Mouse (Mus musculus): ENCODE results near the gene Neurl4. TPM values are rescaled to one million over a fixed set of nuclear protein-coding genes. Genes with fewer than 3 reads are reported as not detected.
"Not testable (repeated sequence)": the region's sequence is repeated elsewhere in the genome, so short reads cannot be mapped to it uniquely, and the experiment has no call there.

Gene Neurl4
- polyA plus RNA-seq, 1 experiment from 2014 or later, result 13.3 TPM

GRCm38 (mm10) chr11:69914372-69914764 lies 13.5 kb downstream of the Neurl4 start:
- peaks cover 17% of the 10 kb centered on the region for H3K4me1 ChIP-seq (replicated peaks; ENCODE audit: control insufficient read depth, insufficient read depth, low read length)
- H3K9ac ChIP-seq (ENCODE audit: low read length), result peak overlapping the region; percentile 86
- H3K36me3 ChIP-seq (ENCODE audit: control insufficient read depth, insufficient read depth, low read length), result peaks cover 88% of the 10 kb centered on the region
- H3K27ac ChIP-seq (ENCODE audit: low read depth), result peak overlapping the region; percentile 84
- no peak for DNase-seq (ENCODE audit: low spot score)
- 2% methylated on average over 17 of the region's 17 CpGs for WGBS
- no peaks in the 10 kb centered on the region for H3K27me3 ChIP-seq (replicated peaks; ENCODE audit: control insufficient read depth, insufficient read depth, low read length)
- ATAC-seq (replicated peaks; ENCODE audit: low FRiP score, low TSS enrichment, low read depth), result no peak; the same call in 1 of the 2 replicates
- H3K9me3 ChIP-seq (ENCODE audit: control insufficient read depth, low read length), result no peaks in the 10 kb centered on the region
- peak overlapping the region; percentile 87 for H3K4me2 ChIP-seq (ENCODE audit: low read length)
- H3K4me3 ChIP-seq (ENCODE audit: low read depth, low read length), result peak overlapping the region; percentile 85

DNA sequence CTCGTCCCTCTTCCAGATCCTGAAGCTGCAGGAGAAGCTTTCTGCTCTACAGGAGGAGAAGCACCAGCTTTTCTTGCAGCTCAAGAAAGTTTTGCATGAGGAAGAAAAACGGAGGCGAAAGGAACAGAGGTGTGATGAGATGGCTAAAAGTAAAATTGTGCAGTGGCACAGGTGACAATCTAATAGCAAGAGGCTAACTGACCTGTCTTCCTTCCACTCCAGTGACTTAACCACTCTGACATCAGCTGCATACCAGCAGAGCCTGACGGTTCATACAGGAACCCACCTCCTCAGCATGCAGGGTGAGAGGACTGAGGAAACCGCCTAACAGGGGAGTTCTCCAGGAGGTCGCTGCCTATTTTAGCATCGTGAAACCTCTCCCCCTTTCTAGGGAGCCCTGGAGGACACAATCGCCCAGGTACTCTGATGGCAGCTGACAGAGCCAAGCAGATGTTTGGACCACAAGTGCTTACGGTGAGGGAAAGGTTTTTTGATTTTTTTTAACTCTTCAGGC lies 14.1 kb downstream of the Neurl4 start:
- Histone ChIP-seq H3K9ac (ENCODE audit: low read length) (peak overlapping the region; percentile 86; the same call in 1 of the 2 replicates), H3K36me3 (ENCODE audit: control insufficient read depth, insufficient read depth, low read length) (peaks cover 84% of the 10 kb centered on the region), H3K4me2 (ENCODE audit: low read length) (peak overlapping the region; percentile 87), H3K27ac (ENCODE audit: low read depth) (no peak overlapping the region), H3K9me3 (ENCODE audit: control insufficient read depth, low read length) (no peaks in the 10 kb centered on the region), H3K4me3 (ENCODE audit: low read depth, low read length) (peak overlapping the region; percentile 85), H3K27me3 (replicated peaks; ENCODE audit: control insufficient read depth, insufficient read depth, low read length) (no peaks in the 10 kb centered on the region), H3K4me1 (replicated peaks; ENCODE audit: control insufficient read depth, insufficient read depth, low read length) (peaks cover 21% of the 10 kb centered on the region)
- ATAC-seq (replicated peaks; ENCODE audit: low FRiP score, low TSS enrichment, low read depth) (no peak), DNase-seq (ENCODE audit: low spot score) (no peak)
- WGBS, result 35% methylated on average over 9 of the region's 9 CpGs

DNA sequence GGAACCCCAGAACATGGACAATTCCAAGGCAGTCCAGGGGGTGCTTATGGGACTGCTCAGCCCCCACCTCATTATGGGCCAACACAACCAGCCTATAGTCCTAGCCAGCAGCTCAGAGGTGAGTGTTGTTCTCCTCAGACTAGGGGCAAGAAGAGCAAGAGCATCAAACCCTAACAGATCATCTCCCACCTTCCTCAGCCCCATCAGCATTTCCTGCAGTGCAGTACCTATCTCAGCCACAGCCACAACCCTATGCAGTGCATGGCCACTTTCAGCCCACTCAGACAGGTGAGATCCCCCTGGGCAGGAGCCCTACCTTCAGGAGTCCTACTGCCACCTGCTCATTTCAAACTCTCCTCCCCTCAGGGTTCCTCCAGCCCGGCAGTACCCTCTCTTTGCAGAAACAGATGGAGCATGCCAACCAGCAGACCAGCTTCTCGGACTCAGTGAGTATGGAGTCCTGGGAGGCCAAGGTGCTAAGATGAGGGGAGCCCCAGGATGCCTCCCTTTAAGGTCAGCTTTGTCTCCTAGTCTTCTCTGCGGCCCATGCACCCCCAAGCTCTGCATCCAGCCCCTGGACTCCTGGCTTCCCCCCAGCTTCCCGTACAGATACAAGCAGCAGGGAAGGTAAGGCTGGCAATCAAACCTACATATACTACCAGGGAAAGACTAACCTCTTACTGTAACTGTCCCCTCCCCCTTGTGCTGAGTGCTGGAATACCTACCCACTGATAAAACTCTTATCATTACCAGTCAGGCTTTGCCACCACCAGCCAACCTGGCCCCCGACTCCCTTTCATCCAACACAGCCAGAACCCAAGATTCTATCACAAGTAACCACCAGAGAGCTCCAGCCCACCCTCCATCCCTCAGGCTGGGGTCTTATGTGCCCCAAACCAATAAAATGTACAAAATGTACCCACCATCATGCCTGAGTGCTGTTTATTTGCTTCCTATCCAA lies 15.1 kb downstream of the Neurl4 start:
- no peaks in the 10 kb centered on the region for H3K9me3 ChIP-seq (ENCODE audit: control insufficient read depth, low read length)
- no peak overlapping the region for H3K27ac ChIP-seq (ENCODE audit: low read depth)
- H3K9ac ChIP-seq (ENCODE audit: low read length), result no peak overlapping the region
- peaks cover 74% of the 10 kb centered on the region for H3K36me3 ChIP-seq (ENCODE audit: control insufficient read depth, insufficient read depth, low read length)
- no peak for DNase-seq (ENCODE audit: low spot score)
- 64% methylated on average over 5 of the region's 5 CpGs for WGBS
- no peak for ATAC-seq (replicated peaks; ENCODE audit: low FRiP score, low TSS enrichment, low read depth)
- no peak overlapping the region for H3K4me3 ChIP-seq (ENCODE audit: low read depth, low read length)
- peak overlapping the region; percentile 87; the same call in 1 of the 2 replicates for H3K4me2 ChIP-seq (ENCODE audit: low read length)
- no peaks in the 10 kb centered on the region for H3K27me3 ChIP-seq (replicated peaks; ENCODE audit: control insufficient read depth, insufficient read depth, low read length)
- H3K4me1 ChIP-seq (replicated peaks; ENCODE audit: control insufficient read depth, insufficient read depth, low read length), result peaks cover 21% of the 10 kb centered on the region

- not testable (repeated sequence) for H3K27me3 ChIP-seq (replicated peaks; ENCODE audit: control insufficient read depth, insufficient read depth, low read length); DNase-seq (ENCODE audit: low spot score); H3K9me3 ChIP-seq (ENCODE audit: control insufficient read depth, low read length); H3K4me2 ChIP-seq (ENCODE audit: low read length); H3K9ac ChIP-seq (ENCODE audit: low read length); ATAC-seq (replicated peaks; ENCODE audit: low FRiP score, low TSS enrichment, low read depth); H3K27ac ChIP-seq (ENCODE audit: low read depth); H3K4me3 ChIP-seq (ENCODE audit: low read depth, low read length)
- peaks cover 21% of the 10 kb centered on the region for H3K4me1 ChIP-seq (replicated peaks; ENCODE audit: control insufficient read depth, insufficient read depth, low read length)
- peaks cover 65% of the 10 kb centered on the region for H3K36me3 ChIP-seq (ENCODE audit: control insufficient read depth, insufficient read depth, low read length)
- 54% methylated on average over 7 of the region's 7 CpGs for WGBS
Observed at GRCm38 (mm10) chr11:69916652-69917378, 15.9 kb downstream of the Neurl4 start.

GRCm38 (mm10) chr11:69917379-69917948 lies 16.6 kb downstream of the Neurl4 start:
- 85% methylated on average over 8 of the region's 8 CpGs for WGBS
- Histone ChIP-seq H3K27me3 (replicated peaks; ENCODE audit: control insufficient read depth, insufficient read depth, low read length) (no peaks in the 10 kb centered on the region), H3K4me2 (ENCODE audit: low read length) (no peak overlapping the region), H3K27ac (ENCODE audit: low read depth) (no peak overlapping the region), H3K9me3 (ENCODE audit: control insufficient read depth, low read length) (no peaks in the 10 kb centered on the region), H3K4me3 (ENCODE audit: low read depth, low read length) (no peak overlapping the region), H3K9ac (ENCODE audit: low read length) (no peak overlapping the region), H3K4me1 (replicated peaks; ENCODE audit: control insufficient read depth, insufficient read depth, low read length) (peaks cover 21% of the 10 kb centered on the region), H3K36me3 (ENCODE audit: control insufficient read depth, insufficient read depth, low read length) (peaks cover 59% of the 10 kb centered on the region)
- ATAC-seq (replicated peaks; ENCODE audit: low FRiP score, low TSS enrichment, low read depth) (no peak), DNase-seq (ENCODE audit: low spot score) (no peak)

DNA sequence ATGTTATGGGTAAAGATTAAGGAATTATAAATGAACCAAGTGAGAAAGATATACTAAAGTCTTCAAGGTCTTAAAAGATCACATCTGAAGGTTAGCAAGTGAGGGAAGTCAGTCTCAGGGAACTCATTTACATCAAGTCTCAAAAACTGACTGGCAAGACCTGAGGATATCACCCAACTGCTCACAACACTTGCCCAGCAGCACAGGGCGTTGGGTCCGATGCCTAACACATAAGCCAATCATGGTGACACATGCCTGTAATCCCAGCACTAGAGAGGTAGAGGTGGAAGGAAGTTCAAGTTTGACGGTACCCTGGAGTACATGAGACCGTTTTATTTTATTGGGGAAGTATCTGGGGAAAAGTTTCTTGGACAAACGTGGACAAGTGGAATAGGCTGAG lies 17.2 kb downstream of the Neurl4 start:
- ATAC-seq (replicated peaks; ENCODE audit: low FRiP score, low TSS enrichment, low read depth), result no peak
- H3K9me3 ChIP-seq (ENCODE audit: control insufficient read depth, low read length), result no peaks in the 10 kb centered on the region
- no peak overlapping the region for H3K9ac ChIP-seq (ENCODE audit: low read length)
- peaks cover 53% of the 10 kb centered on the region for H3K36me3 ChIP-seq (ENCODE audit: control insufficient read depth, insufficient read depth, low read length)
- H3K27me3 ChIP-seq (replicated peaks; ENCODE audit: control insufficient read depth, insufficient read depth, low read length), result no peaks in the 10 kb centered on the region
- 83% methylated on average over 5 of the region's 5 CpGs for WGBS
- H3K4me3 ChIP-seq (ENCODE audit: low read depth, low read length), result no peak overlapping the region
- no peak overlapping the region for H3K27ac ChIP-seq (ENCODE audit: low read depth)
- DNase-seq (ENCODE audit: low spot score), result no peak
- H3K4me1 ChIP-seq (replicated peaks; ENCODE audit: control insufficient read depth, insufficient read depth, low read length), result peaks cover 21% of the 10 kb centered on the region
- H3K4me2 ChIP-seq (ENCODE audit: low read length), result no peak overlapping the region

DNA sequence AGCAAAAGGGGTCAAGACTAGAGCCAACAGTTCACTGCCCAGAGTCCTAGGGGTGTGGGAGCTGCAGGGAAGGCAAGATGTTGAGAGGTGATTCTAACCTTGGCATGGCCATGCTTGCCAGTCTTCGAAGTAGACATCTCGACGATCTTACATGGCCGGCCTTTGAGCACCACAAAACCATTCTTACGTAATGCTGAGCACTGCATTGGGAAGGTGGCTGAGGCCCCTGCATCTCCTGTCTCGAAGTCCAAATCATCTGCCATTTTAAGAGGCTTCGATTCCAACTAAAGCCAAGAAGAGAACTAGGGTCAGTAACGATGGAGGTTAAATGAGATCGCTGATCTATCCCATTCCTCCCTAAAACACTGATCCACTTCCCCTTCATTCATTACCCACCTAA lies 18.2 kb downstream of the Neurl4 start:
- Histone ChIP-seq H3K9me3 (ENCODE audit: control insufficient read depth, low read length) (no peaks in the 10 kb centered on the region), H3K36me3 (ENCODE audit: control insufficient read depth, insufficient read depth, low read length) (peaks cover 49% of the 10 kb centered on the region), H3K27me3 (replicated peaks; ENCODE audit: control insufficient read depth, insufficient read depth, low read length) (no peaks in the 10 kb centered on the region), H3K27ac (ENCODE audit: low read depth) (peak overlapping the region; percentile 91; the same call in 1 of the 2 replicates), H3K4me1 (replicated peaks; ENCODE audit: control insufficient read depth, insufficient read depth, low read length) (peaks cover 21% of the 10 kb centered on the region), H3K4me2 (ENCODE audit: low read length) (peak overlapping the region; percentile 90), H3K9ac (ENCODE audit: low read length) (peak overlapping the region; percentile 98; the same call in 1 of the 2 replicates), H3K4me3 (ENCODE audit: low read depth, low read length) (peak overlapping the region; percentile 86)
- ATAC-seq (replicated peaks; ENCODE audit: low FRiP score, low TSS enrichment, low read depth) (no peak), DNase-seq (ENCODE audit: low spot score) (no peak)
- WGBS, result 83% methylated on average over 9 of the region's 9 CpGs

- Histone ChIP-seq H3K27me3 (replicated peaks; ENCODE audit: control insufficient read depth, insufficient read depth, low read length) (no peaks in the 10 kb centered on the region), H3K36me3 (ENCODE audit: control insufficient read depth, insufficient read depth, low read length) (peaks cover 48% of the 10 kb centered on the region), H3K4me2 (ENCODE audit: low read length) (peak overlapping the region; percentile 90), H3K9ac (ENCODE audit: low read length) (peak overlapping the region; percentile 98), H3K4me1 (replicated peaks; ENCODE audit: control insufficient read depth, insufficient read depth, low read length) (peaks cover 18% of the 10 kb centered on the region), H3K27ac (ENCODE audit: low read depth) (peak overlapping the region; percentile 91), H3K4me3 (ENCODE audit: low read depth, low read length) (peak overlapping the region; percentile 86), H3K9me3 (ENCODE audit: control insufficient read depth, low read length) (no peaks in the 10 kb centered on the region)
- WGBS, result under 1% methylated on average over 17 of the region's 17 CpGs
- no peak for ATAC-seq (replicated peaks; ENCODE audit: low FRiP score, low TSS enrichment, low read depth)
- peak; percentile 77 for DNase-seq (ENCODE audit: low spot score)
Observed at GRCm38 (mm10) chr11:69919661-69920265, 18.9 kb downstream of the Neurl4 start.

Measured in intestine, embryonic 14.5 days (tissue).